Mouse (Mus musculus) heart, postnatal 0 days (tissue): ENCODE data around the gene Tmbim1.

ENCODE experiments used
- CTCF ChIP-seq: IDR thresholded peaks from 2 replicates; pipeline ENCODE4 v1.5.1; 2016; ENCODE audit warnings: antibody characterized with exemption, control low read depth, low read depth
- EP300 ChIP-seq: IDR thresholded peaks from 2 replicates; pipeline ENCODE4 v1.6.1; 2016; ENCODE audit warnings: antibody characterized with exemption, low read depth

DNA sequence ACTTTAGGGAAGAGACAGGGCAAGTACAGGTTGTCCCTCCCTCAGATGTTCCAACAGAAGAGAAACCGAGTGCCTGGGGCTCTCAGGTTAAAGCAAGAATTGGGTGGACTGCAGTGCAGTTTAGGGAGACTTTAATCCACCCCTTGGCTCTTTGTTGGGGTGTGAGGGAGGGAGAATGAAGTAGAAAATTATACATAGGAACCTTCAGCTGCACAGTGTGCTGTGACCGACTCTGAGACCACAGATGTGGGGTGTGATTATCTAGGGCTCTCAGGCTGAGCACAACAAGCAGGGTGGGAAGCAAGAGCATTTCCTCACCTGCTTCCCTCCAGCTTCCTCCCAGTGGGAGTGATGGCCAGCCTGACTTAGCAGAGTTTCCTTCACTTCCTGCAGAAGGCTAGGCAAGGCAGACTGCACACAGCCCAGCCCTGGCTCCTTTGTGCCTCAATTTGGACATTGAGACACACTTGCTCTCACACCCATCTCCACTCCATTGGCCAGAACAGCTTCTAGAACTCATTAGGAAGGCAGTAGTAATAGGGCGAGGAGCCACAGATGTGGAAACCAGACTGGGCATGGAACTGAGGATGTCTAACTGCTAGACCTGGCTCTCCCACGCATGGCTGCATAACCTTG is 25.7 kb upstream of the Tmbim1 start:
- TF ChIP-seq CTCF: no peak
- no peak; the same call in 1 of the 2 replicates for TF ChIP-seq EP300
